Mouse (Mus musculus) hematopoietic stem cell, adult 5-6 weeks (primary cell): Measurements from ENCODE around the gene Paxip1. TPM values are rescaled to one million over a fixed set of nuclear protein-coding genes. Genes with fewer than 3 reads are reported as not detected.

Experiments
- total RNA-seq: library from RNA; stranded (forward); fragments of 172-1452, 232-1000 nt; gene quantifications from 2 replicates; pipeline ENCODE4 v1.2.3, GENCODE M21; 2017

The Paxip1 gene
- total RNA-seq, 1 experiment from 2014 or later = 27.9 TPM

Other genes starting within 250 kb of the Paxip1 start
- gene Htr5a, start 50.5 kb upstream of the Paxip1 start, total RNA-seq = not detected in 2 replicates